Mouse (Mus musculus) kidney, adult 2 months (tissue): ENCODE measurements around the gene Fars2. TPM values are rescaled to one million over a fixed set of nuclear protein-coding genes. Genes with fewer than 3 reads are reported as not detected.

ENCODE experiments used
- DNase-seq: peaks from one replicate; pipeline ENCODE4 v3.0.0; 2021
- H3K27ac ChIP-seq: fragments of 200-500 bp; 2 replicates; pipeline ENCODE4 v1.5.1; 2012; ENCODE audit warnings: low read depth, low read length, control low read depth, inconsistent platforms; ENCODE audit not compliant: insufficient read depth
- H3K27me3 ChIP-seq: fragments of 200-500 bp; replicated peaks from 2 replicates; pipeline ENCODE4 v1.6.1; 2012; ENCODE audit warnings: mild to moderate bottlenecking, moderate library complexity, low read length, inconsistent platforms; ENCODE audit not compliant: control insufficient read depth, insufficient read depth
- H3K36me3 ChIP-seq: fragments of 200-500 bp; 2 replicates; pipeline ENCODE4 v1.6.1; 2012; ENCODE audit warnings: mild to moderate bottlenecking, moderate library complexity, low read length, inconsistent platforms; ENCODE audit not compliant: control insufficient read depth, insufficient read depth
- H3K4me1 ChIP-seq: fragments of 200-500 bp; 2 replicates; pipeline ENCODE4 v1.6.1; 2011; ENCODE audit warnings: low read length; ENCODE audit not compliant: control insufficient read depth, insufficient read depth
- H3K4me3 ChIP-seq: fragments of 200-500 bp; 2 replicates; pipeline ENCODE4 v1.5.1; 2011; ENCODE audit warnings: mild to moderate bottlenecking, low read depth, low read length, control low read depth; ENCODE audit not compliant: insufficient read depth
- CTCF ChIP-seq: fragments of 200-500 bp; conservative IDR thresholded peaks from 2 replicates; pipeline ENCODE4 v1.5.1; 2011; ENCODE audit warnings: low read depth, mild to moderate bottlenecking, control low read depth, low read length, moderate library complexity, mixed read lengths; ENCODE audit not compliant: insufficient read depth, insufficient read length
- POLR2A ChIP-seq: fragments of 200-500 bp; IDR thresholded peaks from one replicate; pipeline ENCODE4 v1.6.1; 2011; ENCODE audit warnings: low read depth, low read length, control low read depth
- WGBS: fragments of 180-500 bp; shearing (Covaris S2); methylation state at CpG from one replicate; pipeline ENCODE4 v1.1.7; 2018; 5-methylcytosine and 5-hydroxymethylcytosine counted together
- polyA plus RNA-seq: library from polyadenylated mRNA; depleted of rRNA; stranded (reverse); fragments of >200 nt; gene quantifications from 2 replicates; pipeline ENCODE4 v1.2.3, GENCODE M21; 2012; rRNA removed

Fars2 gene
- polyA plus RNA-seq: 88.1 and 99.1 TPM in 2 replicates

GRCm38 (mm10) chr13:36117143-36118014 lies at the start of gene Fars2, which contains the start of gene Lyrm4:
Gene Fars2, plus strand, starts transcription at chr13:36117412.
Gene Lyrm4, minus strand, starts transcription at chr13:36117526.
- peak; percentile 31 for TF ChIP-seq POLR2A
- TF ChIP-seq CTCF: no peak
- no peaks in the 10 kb centered on the region for H3K27me3 ChIP-seq
- WGBS: under 1% methylated on average over 74 of the region's 75 CpGs

GRCm38 (mm10) chr13:36074484-36074883 lies 42.7 kb upstream of the Fars2 start:
- no peak overlapping the region for H3K4me3 ChIP-seq
- no peaks in the 10 kb centered on the region for H3K4me1 ChIP-seq
- H3K27me3 ChIP-seq: no peaks in the 10 kb centered on the region
- 72% methylated on average over 3 of the region's 3 CpGs for WGBS
- no peak for DNase-seq
- H3K36me3 ChIP-seq: no peaks in the 10 kb centered on the region
- no peak for TF ChIP-seq POLR2A
- no peak for TF ChIP-seq CTCF
- no peak overlapping the region for H3K27ac ChIP-seq

More at GRCm38 (mm10) chr13:36117143-36118014, at the start of gene Fars2, which contains the start of gene Lyrm4:
- Histone ChIP-seq H3K4me3 (peak within 1 kb of the TSS; percentile 81), H3K27ac (peak within 1 kb of the TSS; percentile 99), H3K36me3 (no peaks in the 10 kb centered on the region), H3K4me1 (peaks cover 6% of the 10 kb centered on the region)
- DNase-seq: peak; percentile 98

- WGBS: 82% methylated on average over 3 of the region's 3 CpGs
- H3K36me3 ChIP-seq: no peaks in the 10 kb centered on the region
- no peaks in the 10 kb centered on the region for H3K27me3 ChIP-seq
- no peak for DNase-seq
- no peak overlapping the region for H3K27ac ChIP-seq
- H3K4me1 ChIP-seq: no peaks in the 10 kb centered on the region
- TF ChIP-seq CTCF: no peak
- no peak for TF ChIP-seq POLR2A
- H3K4me3 ChIP-seq: no peak overlapping the region
Measured at GRCm38 (mm10) chr13:36081591-36081990, 35.6 kb upstream of the Fars2 start.

GRCm38 (mm10) chr13:36084701-36085100 lies 32.5 kb upstream of the Fars2 start:
- Histone ChIP-seq H3K4me1 (no peaks in the 10 kb centered on the region), H3K4me3 (no peak overlapping the region), H3K36me3 (no peaks in the 10 kb centered on the region), H3K27ac (no peak overlapping the region), H3K27me3 (no peaks in the 10 kb centered on the region)
- DNase-seq: no peak
- TF ChIP-seq POLR2A: no peak
- no peak for TF ChIP-seq CTCF
- 93% methylated on average over 3 of the region's 3 CpGs for WGBS

GRCm38 (mm10) chr13:36085971-36086370 lies 31.2 kb upstream of the Fars2 start:
- Histone ChIP-seq H3K4me1 (no peaks in the 10 kb centered on the region), H3K4me3 (no peak overlapping the region), H3K27ac (no peak overlapping the region), H3K36me3 (no peaks in the 10 kb centered on the region), H3K27me3 (no peaks in the 10 kb centered on the region)
- WGBS: 52% methylated on average over 3 of the region's 3 CpGs
- no peak for DNase-seq
- no peak for TF ChIP-seq POLR2A

- no peaks in the 10 kb centered on the region for H3K27me3 ChIP-seq
- TF ChIP-seq CTCF (no peak), POLR2A (no peak)
- peaks cover 6% of the 10 kb centered on the region for H3K36me3 ChIP-seq
- DNase-seq: no peak
- no peaks in the 10 kb centered on the region for H3K4me1 ChIP-seq
- no peak overlapping the region for H3K4me3 ChIP-seq
- no peak overlapping the region for H3K27ac ChIP-seq
- 95% methylated on average over 5 of the region's 5 CpGs for WGBS
Measured at GRCm38 (mm10) chr13:36086608-36087391, 30.4 kb upstream of the Fars2 start.

- no peak for TF ChIP-seq POLR2A
- no peak for TF ChIP-seq CTCF
- no peak overlapping the region for H3K4me3 ChIP-seq
- no peak overlapping the region for H3K27ac ChIP-seq
- no peak for DNase-seq
- peaks cover 7% of the 10 kb centered on the region for H3K36me3 ChIP-seq
- H3K4me1 ChIP-seq: no peaks in the 10 kb centered on the region
- WGBS: 95% methylated on average over 2 of the region's 2 CpGs
- H3K27me3 ChIP-seq: no peaks in the 10 kb centered on the region
Measured at GRCm38 (mm10) chr13:36087427-36087826, 29.8 kb upstream of the Fars2 start.
